Mouse (Mus musculus) kidney, adult 18-20 months (tissue): Measurements from ENCODE around the gene Gm5128.
"Not testable (repeated sequence)": the region's sequence is repeated elsewhere in the genome, so short reads cannot be mapped to it uniquely, and the experiment has no call there.

ENCODE experiments used
- DNase-seq: peaks from one replicate; pipeline ENCODE4 v3.0.0; 2021

Gene Gm5128

DNA sequence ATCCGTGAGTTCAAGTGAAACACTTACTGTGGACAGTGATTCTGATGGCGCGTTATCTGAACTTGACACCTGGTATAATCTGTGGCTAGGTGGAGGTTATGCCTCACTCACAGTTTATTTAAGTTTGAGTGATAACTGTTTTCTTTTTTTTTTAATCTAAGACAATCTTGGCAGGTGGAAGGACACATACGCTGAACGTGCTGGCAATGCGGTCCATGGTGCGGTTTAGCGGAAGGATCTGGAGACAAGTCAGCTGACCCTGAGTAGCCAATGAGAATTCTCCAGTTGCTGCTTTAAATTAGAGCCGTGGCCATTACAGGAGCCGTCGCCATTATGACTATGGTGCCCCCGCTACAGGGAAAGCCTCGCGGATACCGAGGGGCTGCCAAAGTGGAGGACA, at the start of gene Gm5128:
Gene Gm5128 (plus strand): TSS at position 301 of the 400 bp plus-strand sequence.
- not testable (repeated sequence) for DNase-seq

DNA sequence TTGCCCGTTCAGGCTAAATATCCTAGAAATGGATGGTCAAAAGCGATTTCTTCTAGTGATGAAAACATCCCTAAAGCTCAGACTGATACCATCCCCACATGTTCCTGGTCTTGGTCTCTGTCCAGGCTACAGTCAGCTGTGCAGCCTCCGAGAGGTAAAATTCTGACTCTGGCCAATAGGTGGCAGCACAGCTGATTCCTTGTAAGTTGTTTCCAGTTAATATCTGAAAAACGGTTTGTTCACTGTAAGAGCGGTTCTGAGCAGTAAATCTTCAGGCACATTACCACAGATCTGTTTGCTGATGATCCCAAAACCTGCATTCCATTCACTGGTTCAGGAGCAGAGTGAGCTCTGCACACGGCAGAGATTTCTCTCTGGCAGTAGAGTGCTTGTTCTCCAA, 12.4 kb upstream of the Gm5128 start:
- DNase-seq: not testable (repeated sequence)

DNA sequence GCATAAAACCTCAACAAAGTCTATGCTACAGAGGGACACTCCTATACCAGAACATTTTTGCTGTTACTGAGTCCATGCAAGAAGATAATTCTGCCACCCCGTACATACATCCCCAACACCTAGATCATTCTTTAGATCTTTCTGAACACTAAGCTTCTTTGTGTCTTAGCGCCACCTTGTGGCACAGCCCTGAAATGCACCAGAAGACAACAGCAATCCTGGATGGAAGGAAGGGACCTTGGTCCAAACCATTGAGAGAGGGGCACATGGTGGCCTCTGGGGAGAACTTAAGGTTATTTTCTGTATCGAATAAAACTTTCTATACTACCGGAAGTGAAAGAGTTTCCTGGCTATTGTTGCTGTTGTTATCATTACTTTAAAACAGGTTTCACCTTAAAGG, 11.1 kb upstream of the Gm5128 start:
- DNase-seq: not testable (repeated sequence)

DNA sequence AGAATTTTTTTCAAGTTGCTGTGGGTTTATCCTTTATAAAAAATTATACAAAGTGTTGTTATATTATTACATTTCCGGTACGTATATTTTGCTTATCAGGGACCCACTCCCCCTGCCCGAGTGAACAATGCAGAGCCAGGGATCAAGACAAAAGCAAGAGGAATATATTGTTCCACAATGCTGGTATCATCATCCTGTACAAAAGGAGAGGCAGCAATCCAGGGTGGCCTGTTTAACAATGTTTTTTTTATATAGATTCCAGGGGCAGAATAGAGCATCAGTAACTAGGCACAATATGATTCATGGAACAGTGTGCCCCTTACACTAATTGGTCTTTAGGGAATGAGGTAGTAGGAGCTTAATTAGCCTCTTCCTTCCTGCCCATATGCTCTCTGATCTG, 30.5 kb downstream of the Gm5128 start:
- not testable (repeated sequence) for DNase-seq

DNA sequence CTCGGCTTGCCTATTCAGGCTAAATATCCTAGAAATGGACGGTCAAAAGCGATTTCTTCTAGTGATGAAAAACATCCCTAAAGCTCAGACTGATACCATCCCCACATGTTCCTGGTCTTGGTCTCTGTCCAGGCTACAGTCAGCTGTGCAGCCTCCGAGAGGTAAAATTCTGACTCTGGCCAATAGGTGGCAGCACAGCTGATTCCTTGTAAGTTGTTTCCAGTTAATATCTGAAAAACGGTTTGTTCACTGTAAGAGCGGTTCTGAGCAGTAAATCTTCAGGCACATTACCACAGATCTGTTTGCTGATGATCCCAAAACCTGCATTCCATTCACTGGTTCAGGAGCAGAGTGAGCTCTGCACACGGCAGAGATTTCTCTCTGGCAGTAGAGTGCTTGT, 48.1 kb downstream of the Gm5128 start:
- DNase-seq: not testable (repeated sequence)

DNA sequence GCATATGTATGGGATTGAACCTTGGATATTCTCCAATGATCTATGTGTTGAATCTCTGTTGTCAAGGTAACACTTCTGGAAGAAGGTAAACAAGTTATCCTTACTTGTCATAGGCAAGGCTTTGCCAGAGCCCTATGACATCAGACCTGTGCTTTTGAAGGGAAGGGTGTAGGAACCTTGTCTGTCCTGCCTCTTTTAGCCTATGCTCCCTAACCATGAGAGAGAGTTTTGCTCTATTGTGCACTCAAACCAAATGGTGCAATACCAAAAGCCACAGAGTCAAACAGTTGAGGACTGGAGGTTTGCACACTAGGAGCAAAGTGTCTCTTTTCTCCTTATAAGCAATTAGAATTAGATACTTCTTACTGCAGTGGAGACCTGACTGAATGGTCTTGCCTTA, 48.7 kb downstream of the Gm5128 start:
- not testable (repeated sequence) for DNase-seq

DNA sequence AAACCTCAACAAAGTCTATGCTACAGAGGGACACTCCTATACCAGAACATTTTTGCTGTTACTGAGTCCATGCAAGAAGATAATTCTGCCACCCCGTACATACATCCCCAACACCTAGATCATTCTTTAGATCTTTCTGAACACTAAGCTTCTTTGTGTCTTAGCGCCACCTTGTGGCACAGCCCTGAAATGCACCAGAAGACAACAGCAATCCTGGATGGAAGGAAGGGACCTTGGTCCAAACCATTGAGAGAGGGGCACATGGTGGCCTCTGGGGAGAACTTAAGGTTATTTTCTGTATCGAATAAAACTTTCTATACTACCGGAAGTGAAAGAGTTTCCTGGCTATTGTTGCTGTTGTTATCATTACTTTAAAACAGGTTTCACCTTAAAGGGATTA, 49.4 kb downstream of the Gm5128 start:
- not testable (repeated sequence) for DNase-seq
